Mouse (Mus musculus) v-Abl transformed pro-B cells (cell line): ENCODE measurements at regions not wholly inside any gene's neighbourhood (a gene's known extent, or its start where the extent isn't known, plus 50 kb on each side); places are given as distances from the start of the nearest gene placed in this dataset.

Experiments used
- in situ Hi-C, 2 experiments: fragments of 400-800 bp; cut with MboI; formaldehyde crosslinking; loops; one replicate each; pipeline ENCODE4 v1.15.1; 2025; ENCODE audit not compliant: unreplicated experiment in 2 of 2

DNA sequence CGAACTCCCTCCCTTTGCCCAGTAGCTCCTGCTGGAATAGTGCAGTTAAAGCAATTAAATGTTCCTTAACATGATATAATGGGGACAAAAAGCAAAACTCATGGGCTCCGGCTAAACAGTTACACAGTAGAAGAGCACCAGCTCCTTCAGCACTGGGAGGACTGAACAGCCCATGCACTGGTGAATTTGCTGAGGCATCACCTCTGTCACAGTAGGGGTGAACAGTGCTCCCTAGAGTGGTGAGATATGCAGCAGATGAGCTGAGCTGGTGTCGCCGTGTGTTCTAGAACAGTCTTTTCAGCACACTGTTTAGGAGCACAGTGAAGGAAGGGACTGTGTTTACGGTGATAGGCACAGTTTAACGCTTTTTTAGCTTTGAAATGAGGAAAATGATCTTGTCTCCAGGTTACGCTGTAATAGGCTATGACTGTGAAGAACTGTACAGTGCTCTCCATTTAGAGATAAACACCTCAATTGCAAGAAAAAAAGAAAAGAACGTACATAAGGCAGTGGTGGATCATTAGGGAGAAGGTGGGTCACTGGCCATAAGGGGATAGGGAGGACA lies 162.4 kb upstream of the Tgfbr2 start:
- in situ Hi-C loops, result loop anchor here (5.0 to 25.0 kb wide), 8 partner anchors 45 to 1575 kb away; partner anchors contain the start of gene Cmtm7 (in 1 of the 2)

DNA sequence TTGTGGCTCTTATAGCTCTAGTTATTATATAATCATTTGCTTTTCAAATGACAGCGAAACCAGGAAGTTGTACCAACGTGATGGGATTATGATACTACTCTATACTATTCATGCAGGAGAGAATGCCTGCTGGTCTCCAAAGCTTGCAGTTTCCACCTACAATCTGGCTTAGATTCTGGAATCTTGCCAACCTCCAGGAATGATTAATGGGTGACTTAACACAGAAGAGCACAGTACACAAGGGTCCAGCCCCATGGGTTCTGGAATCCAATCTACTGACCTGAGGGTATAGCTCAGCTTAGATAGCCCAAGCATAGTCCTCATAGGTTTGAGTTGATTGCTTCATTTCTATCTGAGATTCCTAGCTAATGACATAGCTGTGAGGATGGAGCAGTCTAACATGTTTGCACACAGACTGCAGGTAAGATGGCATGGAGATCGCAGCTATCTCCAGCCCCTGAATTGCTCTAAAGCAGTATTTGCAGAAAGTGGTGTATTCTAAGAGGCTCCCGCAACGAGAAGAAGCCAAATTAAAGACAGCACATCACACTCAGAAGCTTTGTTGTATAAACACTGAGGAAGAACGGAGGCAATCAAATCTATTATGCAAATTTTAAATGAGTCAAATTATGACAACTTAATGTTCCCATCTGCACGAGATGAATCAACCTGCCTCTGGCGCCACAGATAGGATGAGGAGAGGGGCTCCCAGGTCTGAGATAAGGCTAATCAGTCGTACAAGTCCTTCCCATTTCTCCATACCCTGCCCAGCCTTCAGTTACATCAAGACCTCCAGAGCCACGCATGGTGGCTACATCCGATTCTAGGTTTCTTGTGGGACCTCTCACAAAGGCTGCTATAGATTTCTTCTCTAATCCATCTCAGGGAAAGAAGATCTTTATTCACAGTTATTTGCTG lies 160.7 kb upstream of the Tgfbr2 start:
- in situ Hi-C loops, result loop anchor here (5.0 to 25.0 kb wide), 8 partner anchors 46 to 1574 kb away; partner anchors contain the start of gene Cmtm7 (in 1 of the 2)

DNA sequence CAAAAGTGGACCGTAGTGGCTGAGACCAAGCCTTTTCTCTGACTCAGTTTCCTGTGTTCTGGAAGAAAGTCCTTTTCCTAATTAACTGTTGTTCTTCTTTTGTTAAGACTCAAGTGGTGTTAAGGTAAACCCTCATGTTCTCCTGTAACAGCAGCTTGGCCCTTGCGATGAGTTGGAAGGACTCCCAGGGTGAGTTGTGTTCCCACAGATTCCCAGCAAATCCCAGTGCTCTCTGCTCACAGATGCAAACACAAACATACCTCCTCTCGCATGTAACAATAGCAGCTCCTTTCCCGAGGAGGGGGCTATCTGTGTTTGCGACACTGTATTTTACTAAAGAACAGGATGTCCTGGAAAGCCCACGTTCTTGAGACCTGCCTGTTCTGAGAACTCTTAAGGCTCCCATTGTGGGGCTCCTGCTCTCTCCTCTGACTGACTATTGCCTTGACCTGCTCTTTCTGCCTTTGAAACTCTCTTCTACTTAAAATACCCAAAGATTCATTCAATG lies 158.8 kb upstream of the Tgfbr2 start:
- in situ Hi-C loops, result loop anchor here (25.0 kb wide), 3 partner anchors 197 to 1572 kb away; partner anchors contain the start of gene Cmtm7 (in 1 of the 2)

DNA sequence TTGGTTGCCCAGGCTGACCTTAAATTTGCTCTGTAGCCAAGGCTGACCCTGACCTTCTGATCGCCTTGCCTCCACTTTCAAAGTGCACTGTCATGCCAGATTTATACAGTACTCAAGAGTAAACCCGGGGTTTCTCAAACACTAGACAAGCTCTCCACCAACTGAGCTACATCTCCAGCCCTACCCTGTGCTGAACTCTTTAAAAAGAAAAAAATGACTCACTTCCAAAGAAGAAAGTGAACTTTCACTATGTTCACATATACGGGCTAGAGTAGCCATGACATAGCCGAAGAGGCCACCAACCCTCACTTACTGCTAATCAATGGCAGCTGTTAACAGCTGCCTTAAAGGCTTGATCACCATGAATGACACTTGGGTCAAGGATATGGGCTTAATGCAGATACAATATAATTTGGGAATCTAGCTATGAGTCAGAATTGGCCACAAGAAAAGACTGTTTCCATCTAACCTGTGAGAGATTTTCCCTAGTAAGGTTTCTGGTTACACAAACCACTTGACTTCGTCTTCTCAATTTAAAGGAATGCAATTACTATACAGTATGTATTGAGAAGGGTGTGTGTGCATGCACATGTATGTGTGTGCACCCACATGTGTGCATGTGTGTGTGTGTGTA lies 157.4 kb upstream of the Tgfbr2 start:
- in situ Hi-C loops, result loop anchor here (25.0 kb wide), 3 partner anchors 195 to 1570 kb away; partner anchors contain the start of gene Cmtm7 (in 1 of the 2)

DNA sequence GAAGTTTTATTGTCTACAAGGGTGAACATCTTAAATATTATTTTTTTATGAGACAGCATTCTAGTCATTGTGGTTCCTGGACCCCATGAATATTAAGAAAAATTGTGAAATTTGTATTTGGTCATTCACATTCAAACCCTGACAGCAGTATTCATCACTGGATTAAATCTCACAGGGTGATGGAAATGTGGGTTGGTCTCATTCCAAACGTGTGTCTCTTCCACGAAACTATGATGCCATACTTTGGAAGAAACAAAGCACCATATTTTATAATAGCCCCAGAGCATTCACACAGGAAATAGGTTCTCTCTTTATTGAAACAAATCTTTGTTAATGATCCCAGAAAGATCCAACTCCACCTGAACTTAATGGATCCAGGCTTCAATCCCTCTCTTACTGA lies 156.2 kb upstream of the Tgfbr2 start:
- in situ Hi-C loops, result loop anchor here (25.0 kb wide), 3 partner anchors 194 to 1569 kb away; partner anchors contain the start of gene Cmtm7 (in 1 of the 2)

DNA sequence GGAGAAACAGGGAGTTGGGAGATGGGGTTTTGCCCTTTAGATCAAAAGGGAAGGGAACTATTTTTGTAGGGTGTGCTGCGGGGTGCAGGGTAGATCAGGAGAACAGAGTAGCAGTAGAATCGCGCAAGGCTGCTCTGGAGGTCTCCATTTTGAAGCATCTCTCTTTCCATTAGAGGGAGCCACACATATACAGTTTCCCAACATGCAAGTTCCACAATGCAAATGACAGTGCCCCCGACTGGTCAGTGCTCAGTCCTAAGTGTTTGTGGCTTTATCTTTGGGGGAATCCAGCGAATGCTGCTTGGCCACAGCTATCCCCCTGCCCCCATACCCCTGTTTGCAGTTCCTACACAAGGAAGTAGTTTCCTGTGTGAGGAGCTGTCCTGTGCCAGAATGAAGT lies 155.6 kb upstream of the Tgfbr2 start:
- in situ Hi-C loops, result loop anchor here (25.0 kb wide), 3 partner anchors 193 to 1568 kb away; partner anchors contain the start of gene Cmtm7 (in 1 of the 2)

DNA sequence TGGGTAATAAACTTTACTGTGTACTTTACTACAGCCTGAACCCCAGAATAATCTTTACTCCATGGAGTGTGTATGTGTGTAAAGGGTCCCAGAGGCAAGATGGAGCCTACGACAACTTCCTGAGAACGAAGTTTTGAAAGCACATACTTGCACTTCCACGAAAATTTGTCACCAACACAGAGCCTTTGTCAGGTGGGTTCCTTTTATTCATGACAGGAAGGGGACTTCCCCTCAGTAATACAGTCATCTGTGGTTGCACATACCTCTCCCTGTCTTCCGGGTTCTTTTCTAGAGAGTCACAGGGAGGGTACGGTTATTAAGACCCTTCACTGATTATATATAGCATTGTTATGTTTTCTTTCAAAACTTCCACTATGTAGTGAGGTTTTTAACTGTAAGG lies 154.0 kb upstream of the Tgfbr2 start:
- in situ Hi-C loops, result loop anchor here (25.0 kb wide), 3 partner anchors 192 to 1567 kb away; partner anchors contain the start of gene Cmtm7 (in 1 of the 2)

DNA sequence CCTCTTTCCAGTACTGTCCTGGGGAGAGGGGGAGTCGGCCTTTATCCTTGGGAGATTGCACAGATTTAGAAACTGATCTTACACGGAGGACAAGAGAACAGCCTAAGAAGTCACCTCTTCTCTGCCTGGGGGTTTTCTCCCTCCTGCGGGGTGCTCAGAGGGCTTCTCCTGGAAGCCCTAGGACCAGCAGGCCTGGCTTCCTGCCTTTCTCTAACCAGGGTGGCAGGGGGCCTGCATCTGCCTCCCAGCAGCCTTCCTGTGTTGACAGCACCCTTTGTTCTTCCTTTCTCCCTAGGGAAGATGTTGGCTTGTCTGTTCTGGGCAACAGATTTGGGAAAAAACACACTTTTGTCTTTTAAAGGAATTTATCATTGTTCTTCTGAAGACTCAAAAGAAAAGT lies 153.0 kb upstream of the Tgfbr2 start:
- in situ Hi-C loops, result loop anchor here (25.0 kb wide), 3 partner anchors 191 to 1566 kb away; partner anchors contain the start of gene Cmtm7 (in 1 of the 2)

DNA sequence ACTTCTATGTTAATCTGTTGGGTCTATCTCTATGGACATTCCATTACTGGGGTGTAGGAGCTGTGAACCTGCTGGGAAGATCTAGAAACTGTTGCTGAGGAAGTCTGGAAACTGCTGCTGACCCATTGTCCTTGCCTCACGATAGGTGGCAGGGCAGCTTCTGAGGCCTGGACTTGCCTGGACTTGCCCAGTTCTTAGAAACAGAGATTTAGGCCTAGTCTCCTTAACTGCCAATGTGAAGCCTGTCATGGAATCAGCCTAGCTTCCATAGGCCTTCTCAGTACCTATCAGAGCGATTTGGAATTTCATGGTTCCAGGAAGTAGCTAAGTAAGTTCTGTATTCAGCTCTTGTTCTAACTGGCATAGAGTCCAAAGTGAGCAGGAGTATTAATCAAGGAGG lies 151.9 kb upstream of the Tgfbr2 start:
- in situ Hi-C loops, result loop anchor here (25.0 kb wide), 3 partner anchors 190 to 1565 kb away; partner anchors contain the start of gene Cmtm7 (in 1 of the 2)

DNA sequence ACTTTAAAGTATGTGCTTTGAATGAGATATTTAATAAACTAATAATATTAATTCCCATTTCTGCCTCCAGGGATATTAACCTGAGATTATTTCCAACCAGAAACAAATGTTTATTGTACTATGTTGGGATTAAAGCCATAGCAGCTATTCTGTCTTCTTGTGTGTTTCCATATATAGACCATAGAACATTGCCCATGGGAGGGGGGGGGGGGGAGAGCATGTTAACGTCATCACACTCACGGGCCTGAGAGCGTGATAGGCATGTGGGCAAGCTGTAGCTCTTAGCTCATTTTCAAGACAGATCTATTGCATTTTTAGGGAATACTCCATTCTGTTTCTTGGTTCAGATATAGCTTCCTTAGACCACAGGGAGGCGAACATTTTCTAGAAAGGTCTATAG lies 149.8 kb upstream of the Tgfbr2 start:
- in situ Hi-C loops, result loop anchor here (5.0 to 25.0 kb wide), 4 partner anchors 103 to 1563 kb away; partner anchors contain the start of gene Cmtm7 (in 1 of the 2)

DNA sequence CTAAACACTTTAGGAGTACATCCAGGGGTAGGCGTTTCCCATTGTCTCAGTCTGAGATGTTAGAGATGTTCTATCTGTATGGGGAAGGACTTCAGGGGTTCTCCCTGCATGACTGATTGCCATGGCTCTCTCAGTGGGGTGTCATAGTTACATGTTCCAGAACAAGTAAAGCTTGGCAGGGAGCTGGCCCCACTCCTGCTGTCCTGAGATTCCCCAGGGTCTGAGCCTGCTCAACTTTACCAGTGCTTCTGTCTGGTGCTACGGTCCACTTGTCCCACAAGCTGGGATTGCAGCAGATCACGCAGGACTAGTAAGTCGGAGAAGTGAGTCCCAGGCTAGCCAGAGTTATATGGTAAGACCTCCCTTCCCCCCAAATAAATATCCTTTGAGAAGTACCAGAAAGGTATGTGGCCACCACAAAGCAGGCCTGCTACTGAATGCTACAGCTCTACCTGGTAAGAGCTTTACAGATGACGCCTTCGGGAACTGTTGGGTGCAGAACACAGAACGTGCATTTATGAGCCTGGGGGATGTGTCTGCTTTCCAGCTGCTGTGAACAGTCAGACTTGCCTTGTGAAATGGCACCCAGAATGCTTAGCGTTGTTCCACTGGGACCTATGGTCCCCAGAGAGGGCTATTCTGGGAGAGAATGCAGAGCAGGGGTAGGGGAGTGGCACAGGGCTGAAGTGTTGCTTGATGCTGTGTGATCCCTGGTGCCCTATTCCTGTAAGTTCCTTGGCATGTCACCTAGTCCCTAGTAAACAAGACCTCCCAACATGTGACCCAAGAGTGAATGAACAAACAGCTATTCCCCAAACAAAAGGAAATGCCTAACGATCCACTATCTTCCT lies 148.9 kb upstream of the Tgfbr2 start:
- in situ Hi-C loops, result loop anchor here in 1 of 2 experiments (5.0 kb wide), 1 partner anchor 102 kb away; no protein-coding TSS in a partner anchor

DNA sequence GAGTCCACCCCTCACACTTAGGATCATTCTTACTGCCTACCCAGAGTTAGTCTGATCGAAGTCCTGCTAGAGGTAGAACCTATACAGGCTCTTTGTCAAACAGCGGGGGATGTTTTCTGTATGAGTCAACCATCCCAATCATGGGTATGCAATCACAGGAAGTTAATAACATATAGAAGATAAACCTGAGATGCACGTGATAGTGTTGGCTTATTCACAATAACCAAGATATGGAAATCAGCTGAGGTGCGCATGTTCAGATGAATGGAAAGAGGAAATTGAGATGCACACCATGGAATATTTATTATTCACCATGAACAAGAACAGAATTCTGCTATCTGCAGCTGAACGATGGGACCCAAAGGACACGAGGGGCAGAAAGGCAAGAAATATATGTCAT lies 146.7 kb upstream of the Tgfbr2 start:
- in situ Hi-C loops, result loop anchor here in 1 of 2 experiments (5.0 kb wide), 1 partner anchor 100 kb away; no protein-coding TSS in a partner anchor

DNA sequence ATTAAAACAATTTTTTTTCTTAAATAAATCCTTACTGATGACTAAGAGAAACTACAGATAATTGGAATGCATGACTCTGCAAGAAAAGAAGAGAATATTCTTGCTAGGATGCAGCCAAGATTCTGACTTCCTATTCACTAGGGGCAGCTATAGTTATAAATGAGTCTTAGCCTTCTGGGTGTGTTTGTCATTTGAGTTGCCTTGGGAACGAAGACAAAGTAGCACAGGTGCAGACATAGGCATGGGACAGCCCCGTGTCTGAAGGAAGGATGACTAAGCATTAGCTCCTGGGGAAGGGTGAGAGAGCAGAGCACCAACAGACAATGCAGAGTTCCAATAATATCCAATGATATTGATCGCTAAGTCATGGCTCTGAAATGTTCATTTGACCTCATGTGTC lies 144.3 kb upstream of the Tgfbr2 start:
- in situ Hi-C loops, result no loop called here

DNA sequence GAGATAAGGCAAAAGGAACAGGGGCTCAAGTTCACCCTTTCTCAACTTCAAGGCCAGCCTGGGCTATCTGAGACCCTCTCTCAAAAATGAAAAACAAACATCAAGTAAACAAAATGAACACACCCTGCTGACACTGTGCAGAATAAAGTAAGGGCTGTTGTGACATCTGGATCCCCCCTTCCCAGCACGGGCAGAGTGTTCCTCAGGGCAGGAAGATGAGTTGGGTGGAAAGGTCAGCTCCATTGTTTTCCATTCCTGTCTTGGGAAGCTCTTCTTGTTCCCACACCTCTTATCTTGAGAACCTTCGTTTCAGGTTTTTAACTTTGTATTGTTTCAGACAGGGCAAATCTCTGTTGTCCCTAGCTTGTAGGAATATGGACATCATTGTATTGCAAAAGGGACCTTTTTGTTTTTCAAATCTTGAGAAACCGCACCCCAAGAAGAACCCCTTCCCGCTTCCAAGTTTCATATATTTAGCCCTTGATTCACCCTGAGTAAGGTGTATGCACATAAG lies 141.5 kb upstream of the Tgfbr2 start:
- in situ Hi-C loops, result no loop called here

DNA sequence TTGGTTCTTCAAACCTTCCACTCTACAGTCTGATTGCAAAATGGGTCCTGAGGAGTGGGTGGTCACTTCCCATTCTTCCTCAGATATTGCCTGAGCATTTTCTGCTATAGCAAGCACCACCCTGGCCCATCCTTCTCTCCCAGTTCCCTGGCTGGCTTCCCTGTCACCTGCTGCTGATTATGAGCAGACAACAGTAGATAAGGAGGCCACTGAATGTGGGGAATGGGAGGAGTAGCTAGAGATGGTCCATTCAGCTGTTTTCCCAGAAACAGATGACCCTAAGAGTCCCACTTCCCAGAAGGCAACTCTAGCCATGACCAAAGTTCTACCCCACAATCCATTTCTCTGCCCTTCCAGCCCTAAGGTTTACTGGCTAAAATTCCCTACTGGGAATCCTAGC lies 139.6 kb upstream of the Tgfbr2 start:
- in situ Hi-C loops, result no loop called here

DNA sequence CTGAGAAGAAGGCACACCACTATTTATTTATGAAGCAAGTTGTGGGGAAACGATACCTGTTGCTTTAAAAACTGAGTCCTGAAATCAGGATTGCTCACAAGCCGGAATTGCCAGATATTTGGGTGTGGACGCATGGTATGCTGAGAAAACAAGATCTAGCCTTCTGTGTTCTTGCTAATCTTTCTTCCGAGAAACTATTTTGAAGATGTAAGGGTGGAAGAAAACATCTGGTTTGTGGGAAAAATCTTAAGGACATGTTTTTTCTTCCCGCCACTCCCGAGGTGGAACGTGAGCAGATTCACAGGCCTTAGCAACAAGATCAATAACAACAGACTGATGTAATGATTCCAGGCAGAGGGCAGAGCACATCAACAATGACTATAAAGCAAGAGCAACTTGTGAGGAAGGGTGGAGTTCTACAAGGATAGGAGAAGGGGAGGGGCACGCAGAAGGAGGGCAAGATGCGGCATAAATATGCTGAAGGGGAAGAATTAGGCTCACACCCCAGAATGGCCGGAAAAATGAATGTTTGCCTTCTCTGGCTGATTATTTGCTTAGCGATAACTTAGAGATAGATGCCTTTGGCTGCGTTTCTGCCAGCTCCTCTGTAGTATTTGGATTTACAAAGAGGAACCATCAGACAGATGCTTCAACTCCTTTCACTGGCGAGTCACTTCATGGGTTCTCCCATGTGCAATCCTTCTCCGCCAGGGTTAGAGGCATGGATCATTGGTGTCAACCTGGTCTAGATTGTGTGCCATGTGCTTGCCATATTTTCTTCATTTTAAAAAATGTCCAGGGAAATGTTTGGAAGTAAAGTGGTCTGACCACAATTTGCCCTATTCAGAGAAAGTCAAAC lies 139.0 kb upstream of the Tgfbr2 start:
- in situ Hi-C loops, result no loop called here

DNA sequence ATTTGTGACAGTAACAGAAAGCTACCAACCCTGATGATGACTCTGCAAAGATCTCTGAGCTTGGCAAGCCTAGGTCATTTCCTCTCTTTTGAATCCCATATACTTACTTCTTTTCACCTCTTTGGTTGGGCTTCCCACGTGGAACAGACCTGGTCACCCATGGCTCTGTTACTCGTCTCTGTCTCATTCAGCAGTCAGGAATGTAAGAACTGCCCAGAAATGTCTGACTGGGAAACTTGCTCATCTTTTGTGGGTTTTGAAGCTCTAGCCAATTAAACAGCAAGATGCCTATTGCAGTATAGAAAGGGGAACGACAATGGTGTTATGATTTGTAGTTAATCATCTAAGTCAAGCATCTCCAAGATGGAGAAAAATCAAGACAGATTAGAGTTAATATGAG lies 136.2 kb upstream of the Tgfbr2 start:
- in situ Hi-C loops, result no loop called here

DNA sequence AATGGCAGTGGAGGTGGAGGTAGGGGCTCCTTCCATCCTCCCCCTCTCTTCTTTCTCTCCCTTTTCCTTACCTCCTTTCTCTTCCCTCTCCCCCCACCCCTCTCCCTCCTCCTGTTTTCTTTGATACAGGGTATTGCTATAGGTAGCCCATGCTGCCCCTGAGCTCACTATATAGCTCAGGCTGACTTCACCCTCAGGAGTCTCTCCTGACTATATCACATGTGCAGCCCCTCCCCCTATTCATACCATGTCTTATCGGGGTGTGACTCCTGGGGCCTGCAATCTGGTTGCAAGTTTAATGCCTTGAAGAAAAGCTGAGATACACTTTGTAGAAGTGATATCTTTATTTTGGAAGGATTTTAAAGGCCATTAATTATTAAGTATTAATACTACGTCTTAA lies 126.4 kb upstream of the Tgfbr2 start:
- in situ Hi-C loops, result no loop called here
